Mouse (Mus musculus) erythroblast, embryonic 14.5 days (primary cell): ENCODE data around the gene Arhgap40. TPM values are rescaled to one million over a fixed set of nuclear protein-coding genes. Genes with fewer than 3 reads are reported as not detected.

Source experiments
- H3K27me3 ChIP-seq: 2 replicates; pipeline ENCODE4 v1.6.1; 2012; ENCODE audit warnings: inconsistent platforms; ENCODE audit not compliant: control insufficient read depth
- H3K36me3 ChIP-seq: 2 replicates; pipeline ENCODE4 v1.6.1; 2012; ENCODE audit warnings: mild to moderate bottlenecking, inconsistent platforms; ENCODE audit not compliant: control insufficient read depth
- H3K4me1 ChIP-seq: 2 replicates; pipeline ENCODE4 v1.6.1; 2012; ENCODE audit warnings: inconsistent platforms; ENCODE audit not compliant: control insufficient read depth
- H3K4me3 ChIP-seq: replicated peaks from 2 replicates; pipeline ENCODE3; 2012; ENCODE audit warnings: moderate library complexity, mild to moderate bottlenecking, inconsistent platforms
- H3K9me3 ChIP-seq: 2 replicates; pipeline ENCODE4 v1.6.1; 2012; ENCODE audit warnings: low read length, inconsistent platforms, mixed read lengths; ENCODE audit not compliant: control insufficient read depth
- GATA1 ChIP-seq: IDR thresholded peaks from 2 replicates; pipeline ENCODE4 v1.6.1; 2012; ENCODE audit warnings: low read length, inconsistent platforms, mixed read lengths
- TAL1 ChIP-seq: IDR thresholded peaks from 3 replicates; pipeline ENCODE4 v1.6.1; 2012; ENCODE audit warnings: low read length, inconsistent platforms, mixed read lengths
- polyA plus RNA-seq: library from polyadenylated mRNA; stranded (reverse); fragments of >175 nt; gene quantifications from 2 replicates; pipeline ENCODE4 v1.2.3, GENCODE M21; 2012

The Arhgap40 gene
- polyA plus RNA-seq, 1 experiment: not detected

GRCm38 (mm10) chr2:158590495-158590894 lies 77.9 kb downstream of the Arhgap40 start:
- no peaks in the 10 kb centered on the region for H3K4me1 ChIP-seq
- TF ChIP-seq TAL1 (no peak), GATA1 (no peak)
- no peak overlapping the region for H3K4me3 ChIP-seq
- no peaks in the 10 kb centered on the region for H3K9me3 ChIP-seq
- no peaks in the 10 kb centered on the region for H3K36me3 ChIP-seq
- H3K27me3 ChIP-seq: peaks cover 5% of the 10 kb centered on the region

GRCm38 (mm10) chr2:158591286-158591685 lies 78.7 kb downstream of the Arhgap40 start:
- Histone ChIP-seq H3K27me3 (peaks cover 5% of the 10 kb centered on the region), H3K4me1 (no peaks in the 10 kb centered on the region)
- TF ChIP-seq GATA1 (no peak), TAL1 (no peak)

GRCm38 (mm10) chr2:158593371-158593770 lies 80.8 kb downstream of the Arhgap40 start:
- TF ChIP-seq TAL1: no peak
- TF ChIP-seq GATA1: no peak
- H3K36me3 ChIP-seq: no peaks in the 10 kb centered on the region
- H3K4me3 ChIP-seq: no peak overlapping the region
- peaks cover 5% of the 10 kb centered on the region for H3K27me3 ChIP-seq
- no peaks in the 10 kb centered on the region for H3K4me1 ChIP-seq
- no peaks in the 10 kb centered on the region for H3K9me3 ChIP-seq

More at GRCm38 (mm10) chr2:158591286-158591685, 78.7 kb downstream of the Arhgap40 start:
- H3K9me3 ChIP-seq: no peaks in the 10 kb centered on the region
- no peak overlapping the region for H3K4me3 ChIP-seq
- no peaks in the 10 kb centered on the region for H3K36me3 ChIP-seq

- TF ChIP-seq TAL1: no peak
- no peak for TF ChIP-seq GATA1
- H3K4me3 ChIP-seq: no peak overlapping the region
- peaks cover 7% of the 10 kb centered on the region for H3K27me3 ChIP-seq
- H3K9me3 ChIP-seq: no peaks in the 10 kb centered on the region
- H3K36me3 ChIP-seq: no peaks in the 10 kb centered on the region
- H3K4me1 ChIP-seq: no peaks in the 10 kb centered on the region
These were observed 82.5 kb downstream of the Arhgap40 start for GRCm38 (mm10) chr2:158595103-158595502.

- Histone ChIP-seq H3K4me3 (no peak overlapping the region), H3K36me3 (no peaks in the 10 kb centered on the region), H3K9me3 (no peaks in the 10 kb centered on the region), H3K4me1 (no peaks in the 10 kb centered on the region), H3K27me3 (peaks cover 7% of the 10 kb centered on the region)
- TF ChIP-seq TAL1: no peak
- no peak for TF ChIP-seq GATA1
These were observed 83.0 kb downstream of the Arhgap40 start for GRCm38 (mm10) chr2:158595577-158595976.

GRCm38 (mm10) chr2:158596803-158597202 lies 84.2 kb downstream of the Arhgap40 start:
- no peak overlapping the region for H3K4me3 ChIP-seq
- no peaks in the 10 kb centered on the region for H3K4me1 ChIP-seq
- peaks cover 9% of the 10 kb centered on the region for H3K27me3 ChIP-seq
- TF ChIP-seq GATA1: no peak
- TF ChIP-seq TAL1: no peak
- H3K9me3 ChIP-seq: no peaks in the 10 kb centered on the region
- H3K36me3 ChIP-seq: no peaks in the 10 kb centered on the region

Other genes starting within 250 kb of the Arhgap40 start
- 0.01 and 0.09 TPM in 2 replicates for gene Lbp, start 206.3 kb upstream of the Arhgap40 start, polyA plus RNA-seq
- not detected in 2 replicates for gene Snhg11, start 137.2 kb upstream of the Arhgap40 start, polyA plus RNA-seq
- gene Ralgapb, start 102.9 kb upstream of the Arhgap40 start, polyA plus RNA-seq: 0.24 and 0.34 TPM in 2 replicates
- gene Adig, start 10.2 kb upstream of the Arhgap40 start, polyA plus RNA-seq: not detected in 2 replicates
- gene Slc32a1, start 98.0 kb downstream of the Arhgap40 start, polyA plus RNA-seq: not detected in 2 replicates
- 0.53 and 0.66 TPM in 2 replicates for gene Actr5, start 112.1 kb downstream of the Arhgap40 start, polyA plus RNA-seq
- 0.01 TPM in 1 of 2 replicates, not detected in the other for gene Ppp1r16b, start 152.6 kb downstream of the Arhgap40 start, polyA plus RNA-seq